Mouse (Mus musculus): Measurements from ENCODE around the gene Cops6. TPM values are rescaled to one million over a fixed set of nuclear protein-coding genes. Genes with fewer than 3 reads are reported as not detected.

Gene Cops6
- total RNA-seq (2023) = 10 to 100 TPM; 40.2 to 44.5 TPM

DNA sequence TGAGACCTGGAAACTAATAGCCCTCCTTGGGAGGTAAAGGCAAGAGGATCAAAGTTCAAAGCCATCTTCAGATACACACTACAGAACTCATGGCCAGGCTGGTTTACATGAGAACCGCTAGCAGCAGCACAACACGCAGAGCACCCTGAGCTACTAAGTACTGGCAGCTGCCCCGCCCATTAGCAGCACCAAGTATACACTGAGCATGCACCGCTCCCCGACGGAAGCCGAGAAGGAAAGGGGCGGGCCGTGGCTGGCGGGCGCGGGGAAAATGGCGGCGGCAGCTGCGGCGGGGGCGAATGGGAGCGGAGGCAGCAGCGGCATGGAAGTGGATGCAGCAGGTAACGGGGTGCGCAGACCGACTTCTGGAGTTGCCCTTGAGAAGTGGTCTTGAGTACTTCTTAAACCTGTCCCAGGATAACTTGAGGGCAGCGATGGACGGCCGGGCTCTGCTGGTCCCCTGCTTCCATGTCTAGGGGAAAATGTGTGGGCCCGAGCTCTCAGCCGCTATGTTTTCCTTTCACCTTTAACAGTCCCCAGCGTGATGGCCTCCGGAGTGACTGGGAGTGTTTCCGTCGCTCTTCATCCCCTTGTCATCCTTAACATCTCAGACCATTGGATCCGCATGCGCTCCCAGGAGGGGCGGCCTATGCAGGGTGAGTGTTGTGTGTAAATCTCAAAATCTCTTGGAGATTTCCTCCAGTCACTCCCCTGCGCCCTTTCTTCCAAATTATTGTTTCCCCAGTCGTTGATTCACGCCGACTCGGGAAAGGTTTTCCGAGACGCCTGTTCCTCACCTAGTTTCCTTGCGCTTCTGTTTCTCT lies at the start of gene Cops6:
Gene Cops6 (plus strand): TSS at position 230 of the 824 bp plus-strand sequence.

DNA sequence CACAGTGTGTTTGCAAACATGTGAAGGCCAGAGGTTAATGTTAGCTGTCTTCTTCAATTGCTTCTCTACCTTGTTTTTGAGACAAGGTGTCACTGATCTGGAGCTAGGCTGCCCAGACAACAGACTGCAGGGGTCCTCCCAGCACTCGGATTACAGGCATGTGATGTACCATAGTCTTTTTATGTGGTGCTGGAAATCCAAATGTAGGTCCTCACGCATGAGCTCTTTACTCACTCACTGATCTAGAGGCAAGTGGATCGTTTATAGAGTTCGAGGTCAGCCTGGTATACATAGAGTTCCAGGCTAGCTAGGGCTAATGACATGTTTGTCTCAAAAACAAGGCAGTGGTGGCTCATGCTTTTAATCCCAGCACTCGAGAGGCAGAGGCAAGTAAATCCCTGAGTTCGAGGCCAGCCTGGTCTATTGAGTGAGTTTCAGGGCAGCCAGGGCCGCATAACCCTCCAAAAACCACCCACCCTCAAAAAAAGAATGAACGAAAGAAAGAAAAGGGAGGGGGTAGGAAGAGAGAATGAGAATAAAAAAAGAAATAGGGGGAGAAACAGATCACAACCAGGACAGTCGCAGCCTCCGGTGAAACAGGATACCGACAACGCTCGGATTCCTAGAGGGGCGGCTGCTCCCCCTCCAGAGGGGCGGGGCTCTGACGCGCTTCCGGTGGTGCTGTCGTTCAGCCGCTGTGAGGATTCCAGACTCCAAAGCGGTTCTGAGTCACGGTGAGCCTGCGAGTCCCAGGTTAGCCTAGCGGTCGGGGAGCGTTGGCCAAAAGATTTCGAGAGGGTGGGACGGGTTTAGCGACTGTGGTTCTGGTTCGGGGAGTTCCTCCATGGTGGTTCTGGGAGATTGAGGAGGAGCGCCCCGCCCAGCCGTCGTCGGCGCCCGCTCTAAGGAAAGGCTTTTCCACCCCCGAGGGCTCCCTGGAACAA lies 44.3 kb upstream of the Cops6 start, which contains the start of gene Zscan21:
Gene Zscan21 (plus strand): TSS at position 649 of the 944 bp plus-strand sequence.

DNA sequence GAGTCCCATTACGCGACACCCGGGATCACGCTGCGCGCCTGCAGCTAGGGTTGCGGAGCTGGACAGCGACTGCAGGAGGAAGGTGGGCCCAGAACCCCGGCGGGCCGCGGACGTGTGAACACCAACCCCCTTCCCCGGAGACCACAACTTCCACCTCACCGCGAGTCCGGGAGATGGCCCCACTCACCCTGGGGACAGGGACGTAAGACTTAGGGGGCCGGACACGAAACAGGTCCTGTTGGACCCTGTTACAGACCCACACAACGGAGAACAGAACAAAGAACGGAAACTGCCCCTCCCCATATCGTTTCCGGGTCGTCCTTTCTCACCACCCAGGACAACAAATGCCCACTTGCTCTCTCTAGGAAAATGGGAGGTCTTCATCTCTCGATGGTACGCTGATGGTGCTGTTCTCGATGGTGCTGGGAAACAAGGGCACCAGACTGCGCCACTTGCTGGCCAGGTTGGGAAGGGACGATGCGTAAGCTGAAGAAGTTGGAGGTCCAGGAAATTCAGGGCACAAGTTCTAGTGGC lies 5.4 kb upstream of the Cops6 start, which contains the start of gene Zfp113:
Gene Zfp113 (minus strand): TSS at position 302 of the 534 bp plus-strand sequence.

DNA sequence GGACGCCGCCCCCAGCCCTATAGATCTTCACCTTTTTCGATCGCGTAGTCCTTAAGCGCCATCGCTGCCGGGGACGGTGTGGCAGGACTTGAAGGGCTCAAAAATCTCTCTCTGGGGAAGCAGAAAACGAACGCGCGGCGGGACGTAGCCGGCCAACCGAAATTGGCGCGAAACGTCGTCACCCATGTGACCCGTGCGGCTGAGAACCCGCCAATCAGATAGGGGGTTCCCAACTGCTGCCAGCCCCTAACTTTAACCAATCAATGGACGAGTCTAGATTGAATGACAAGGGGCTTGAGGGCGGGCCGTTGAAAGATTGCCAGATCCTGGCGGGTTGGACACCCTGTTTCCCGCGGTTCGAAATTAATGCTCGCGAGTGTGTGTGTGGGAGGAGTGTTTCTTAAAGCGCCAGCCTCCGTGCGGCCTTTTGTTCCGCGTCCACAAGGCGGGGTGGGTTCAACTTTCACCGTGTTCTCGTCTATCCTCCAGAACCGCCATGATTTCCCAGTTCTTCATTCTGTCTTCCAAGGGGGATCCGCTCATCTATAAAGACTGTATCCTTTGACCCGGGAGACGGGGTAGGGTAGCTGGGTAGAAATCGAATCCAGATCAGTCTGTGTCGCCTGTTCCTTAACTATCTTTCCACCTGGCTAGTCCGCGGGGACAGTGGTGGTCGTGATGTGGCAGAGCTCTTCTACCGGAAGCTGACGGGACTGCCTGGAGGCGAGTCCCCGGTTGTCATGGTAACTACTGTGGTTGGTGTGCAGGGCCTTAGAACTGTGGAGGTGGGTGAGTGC lies 11.0 kb downstream of the Cops6 start, which contains the start of the genes Ap4m1 and Mcm7:
Gene Ap4m1 (plus strand): TSS at position 308 of the 797 bp plus-strand sequence.
Gene Mcm7 (minus strand): TSS at position 728 of the 797 bp plus-strand sequence.

DNA sequence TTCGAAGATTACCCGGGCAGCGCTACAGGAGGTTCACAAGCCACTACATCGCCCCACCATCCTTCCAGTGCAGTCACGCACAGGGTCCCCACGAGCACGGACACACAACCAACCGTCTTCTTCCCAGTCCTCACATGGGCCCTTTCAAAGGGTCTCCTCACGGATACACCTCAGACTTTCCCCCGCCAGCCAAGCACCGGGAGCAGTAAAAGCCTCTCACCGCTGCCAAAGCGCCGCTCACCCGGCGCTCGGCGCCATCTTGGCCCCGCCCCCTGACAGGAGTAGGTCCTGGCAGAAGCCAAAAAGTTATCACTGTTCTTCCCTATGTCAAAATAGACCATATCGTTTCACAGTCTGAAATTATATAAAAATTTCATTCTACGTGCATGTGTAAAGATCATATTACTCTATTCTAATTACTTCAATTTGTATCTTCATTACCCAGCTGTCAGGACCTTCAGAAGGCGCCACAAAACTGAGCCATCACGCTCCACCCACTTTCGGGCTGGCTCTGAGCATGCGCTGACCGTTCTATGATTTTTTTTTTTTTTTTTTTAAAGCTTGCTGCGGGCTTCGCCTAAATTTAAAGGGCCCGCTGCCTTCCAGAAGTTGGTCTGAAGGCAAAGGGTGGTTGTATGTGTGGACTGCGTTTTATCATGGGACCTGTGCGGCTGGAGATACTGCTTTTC lies 26.2 kb downstream of the Cops6 start, which contains the start of the genes Taf6 and Cnpy4:
Gene Taf6 (minus strand): TSS at position 502 of the 689 bp plus-strand sequence.
Gene Cnpy4 (plus strand): TSS at position 536 of the 689 bp plus-strand sequence.

DNA sequence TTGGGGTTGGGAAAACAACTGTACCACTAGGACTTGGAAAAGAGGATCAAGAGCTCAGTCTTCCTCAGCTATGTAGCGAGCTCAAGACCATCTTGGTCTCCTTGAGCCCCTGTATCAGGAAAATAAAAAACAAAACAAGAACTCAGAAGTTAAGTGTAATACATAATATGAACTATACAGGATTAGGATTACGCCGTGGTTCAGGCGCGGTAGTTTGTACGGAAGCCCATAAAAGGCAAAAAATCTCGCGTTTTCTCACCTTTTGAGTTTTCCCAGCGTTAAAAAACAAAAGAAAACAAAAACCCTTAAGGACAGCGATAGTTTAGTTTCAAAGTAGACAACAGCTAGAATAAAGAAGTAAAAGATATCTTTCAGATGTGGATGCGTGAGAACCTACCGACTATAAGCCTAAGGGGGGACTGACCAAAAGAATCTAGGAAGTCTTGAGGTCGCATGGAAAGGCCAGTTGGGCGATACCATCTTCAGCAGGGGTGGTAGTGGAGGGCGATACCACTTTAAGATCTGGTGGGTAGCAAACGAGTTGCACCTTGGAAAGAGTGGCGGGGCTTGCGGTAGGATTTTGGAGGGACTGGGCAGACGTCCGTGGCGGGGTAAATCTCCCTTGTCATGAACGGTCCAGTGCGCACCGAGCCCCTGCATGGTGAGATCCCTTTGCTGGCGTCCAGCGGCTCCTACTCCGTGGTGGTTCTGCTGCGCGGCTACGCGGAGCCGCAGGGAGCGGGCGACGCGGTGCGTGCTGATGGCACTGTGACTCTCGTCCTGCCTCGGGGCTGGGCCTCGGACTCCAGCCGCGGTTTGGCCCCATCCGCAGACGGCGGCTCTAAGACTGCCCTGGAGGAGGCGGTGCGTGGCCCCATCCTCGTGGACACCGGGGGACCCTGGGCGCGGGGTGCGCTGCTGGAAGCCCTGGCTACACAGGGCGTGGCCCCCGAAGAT lies 33.2 kb downstream of the Cops6 start, which contains the start of gene Mblac1:
Gene Mblac1 (plus strand): TSS at position 544 of the 957 bp plus-strand sequence.

Other genes starting within 250 kb of the Cops6 start
- gene Cyp3a13, start 239.5 kb upstream of the Cops6 start, total RNA-seq (2023) = not detected
- gene Gjc3, start 198.0 kb upstream of the Cops6 start, total RNA-seq (2023) = not detected
- gene Azgp1, start 179.6 kb upstream of the Cops6 start, total RNA-seq (2023) = under 1 TPM; 0.64 to 0.91 TPM
- gene Smok3a, start 139.8 kb upstream of the Cops6 start, total RNA-seq (2023) = not detected
- gene Smok3b, start 139.6 kb upstream of the Cops6 start, total RNA-seq (2023) = not detected
- gene Smok3c, start 107.9 kb upstream of the Cops6 start, total RNA-seq (2023) = not detected
- 1 to 10 TPM; 6.8 to 8.4 TPM for gene Zkscan1, start 76.0 kb upstream of the Cops6 start, total RNA-seq (2023)
- gene Zscan21, start 44.2 kb upstream of the Cops6 start, total RNA-seq (2023) = 1 to 10 TPM; 5.3 to 6.4 TPM
- gene Zfp113, start 5.3 kb upstream of the Cops6 start, total RNA-seq (2023) = 1 to 10 TPM; 4.4 to 4.8 TPM
- 10 to 100 TPM; 24.8 to 30.5 TPM for gene Ap4m1, start 10.9 kb downstream of the Cops6 start, total RNA-seq (2023)
- 100 to 1,000 TPM; 136 to 138 TPM for gene Mcm7, start 11.4 kb downstream of the Cops6 start, total RNA-seq (2023)
- 10 to 100 TPM; 23.3 to 24.1 TPM for gene Taf6, start 26.4 kb downstream of the Cops6 start, total RNA-seq (2023)
- gene Cnpy4, start 26.4 kb downstream of the Cops6 start, total RNA-seq (2023) = 10 to 100 TPM in 1 of 2 experiments, 1 to 10 TPM in 1; 9.4 to 14.5 TPM
- gene Mblac1, start 33.2 kb downstream of the Cops6 start, total RNA-seq (2023) = 1 to 10 TPM; 4.1 to 4.8 TPM
- under 1 TPM; 0.64 to 0.75 TPM for gene Nxpe5, start 64.8 kb downstream of the Cops6 start, total RNA-seq (2023)
- gene Lamtor4, start 94.4 kb downstream of the Cops6 start, total RNA-seq (2023) = 100 to 1,000 TPM; 171 to 172 TPM
- gene BC037034, start 103.0 kb downstream of the Cops6 start, total RNA-seq (2023) = 100 to 1,000 TPM; 118 to 120 TPM
- not detected for gene Gal3st4, start 111.8 kb downstream of the Cops6 start, total RNA-seq (2023)
- not detected for gene Gm43720, start 118.9 kb downstream of the Cops6 start, total RNA-seq (2023)
- 1 to 10 TPM; 2.7 to 3.6 TPM for gene Gpc2, start 118.9 kb downstream of the Cops6 start, total RNA-seq (2023)
- gene Stag3, start 119.2 kb downstream of the Cops6 start, total RNA-seq (2023) = 1 to 10 TPM; 1.4 to 2.7 TPM
- 1 to 10 TPM; 1.3 to 1.7 TPM for gene Pvrig, start 180.9 kb downstream of the Cops6 start, total RNA-seq (2023)